Mouse (Mus musculus) embryonic facial prominence, embryonic 11.5 days (tissue): ENCODE data around the gene Slc12a3. TPM values are rescaled to one million over a fixed set of nuclear protein-coding genes. Genes with fewer than 3 reads are reported as not detected.

Source experiments
- ATAC-seq: fragments of 200-750 bp; cut with Nextera tagmentation; replicated peaks from 2 replicates; pipeline ENCODE4 v1.8.0; 2017; ENCODE audit warnings: low read depth; ENCODE audit not compliant: insufficient number of reproducible peaks, low FRiP score, low TSS enrichment
- DNase-seq: peaks from one replicate; pipeline ENCODE4 v3.0.0-alpha.2; 2015; ENCODE audit warnings: low spot score
- H3K27ac ChIP-seq: fragments of 300-500 bp; sonication (generic); replicated peaks from 2 replicates; pipeline ENCODE4 v1.5.1; 2014; ENCODE audit warnings: mild to moderate bottlenecking, low read depth, low read length, control low read depth
- H3K27me3 ChIP-seq: fragments of 300-500 bp; sonication (generic); 2 replicates; pipeline ENCODE4 v1.6.1; 2014; ENCODE audit warnings: mild to moderate bottlenecking, low read length, moderate library complexity, mixed read lengths; ENCODE audit not compliant: control insufficient read depth, insufficient read depth
- H3K36me3 ChIP-seq: fragments of 300-500 bp; sonication (generic); replicated peaks from 2 replicates; pipeline ENCODE4 v1.6.1; 2014; ENCODE audit warnings: low read depth, mild to moderate bottlenecking, low read length, moderate library complexity, mixed read lengths; ENCODE audit not compliant: control insufficient read depth, insufficient read depth
- H3K4me1 ChIP-seq: fragments of 300-500 bp; sonication (generic); 2 replicates; pipeline ENCODE4 v1.6.1; 2014; ENCODE audit warnings: low read length, mixed read lengths; ENCODE audit not compliant: control insufficient read depth, insufficient read depth
- H3K4me2 ChIP-seq: fragments of 300-500 bp; sonication (generic); 2 replicates; pipeline ENCODE4 v1.6.1; 2014; ENCODE audit warnings: low read depth, mild to moderate bottlenecking, control low read depth, low read length, moderate library complexity
- H3K4me3 ChIP-seq: fragments of 300-500 bp; sonication (generic); 2 replicates; pipeline ENCODE4 v1.5.1; 2014; ENCODE audit warnings: low read depth, low read length, control low read depth
- H3K9ac ChIP-seq: fragments of 300-500 bp; sonication (generic); replicated peaks from 2 replicates; pipeline ENCODE4 v1.6.1; 2014; ENCODE audit warnings: mild to moderate bottlenecking, control low read depth, low read length
- H3K9me3 ChIP-seq: fragments of 300-500 bp; sonication (generic); replicated peaks from 2 replicates; pipeline ENCODE4 v1.6.1; 2016; ENCODE audit warnings: mild to moderate bottlenecking, low read length, inconsistent platforms, mixed read lengths; ENCODE audit not compliant: control insufficient read depth
- WGBS: fragments of 180-500 bp; shearing (Covaris S2); extraction: QIAGEN DNeasy Blood & Tissue Kit; methylation state at CpG from one replicate; pipeline ENCODE4 v1.1.7; 2014; 5-methylcytosine and 5-hydroxymethylcytosine counted together
- polyA plus RNA-seq: library from polyadenylated mRNA; unstranded; fragments of >200 nt; fragmentation: Nextera tagmentation; extraction: Ambion mirVana; gene quantifications from 2 replicates; pipeline ENCODE4 v1.2.1, GENCODE M21; 2014

Gene Slc12a3
- polyA plus RNA-seq, 1 experiment from 2014 or later, result not detected

DNA sequence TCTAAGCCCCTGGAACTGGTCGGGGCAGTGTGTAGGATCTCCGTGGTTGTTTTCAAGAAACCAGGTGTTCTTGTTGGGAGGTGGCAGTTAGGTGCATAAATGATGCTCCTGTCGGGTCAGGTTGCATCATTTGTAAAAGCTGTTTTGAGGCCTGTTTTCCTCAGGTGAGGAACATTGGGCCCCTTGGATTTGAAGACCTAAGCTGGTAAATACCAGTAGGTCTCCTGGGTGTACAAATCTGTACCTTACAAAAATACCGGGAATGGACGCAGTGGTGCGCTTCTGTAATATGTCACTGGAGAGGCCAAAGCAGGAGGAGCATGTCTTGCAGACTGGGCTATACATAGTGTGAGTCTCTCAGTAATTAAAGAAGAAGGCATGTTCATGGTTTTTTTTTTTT is 58.8 kb downstream of the Slc12a3 start:
- peak overlapping the region; percentile 71 for H3K4me3 ChIP-seq
- H3K9me3 ChIP-seq, result no peaks in the 10 kb centered on the region
- ATAC-seq, result no peak
- no peaks in the 10 kb centered on the region for H3K27me3 ChIP-seq
- no peaks in the 10 kb centered on the region for H3K4me1 ChIP-seq
- H3K4me2 ChIP-seq, result peak overlapping the region; percentile 89
- 36% methylated on average over 6 of the region's 6 CpGs for WGBS
- peaks cover 3% of the 10 kb centered on the region for H3K36me3 ChIP-seq
- peak overlapping the region; percentile 77 for H3K9ac ChIP-seq
- DNase-seq, result no peak
- H3K27ac ChIP-seq, result no peak overlapping the region

- WGBS, result 90% methylated on average over 6 of the region's 6 CpGs
- Histone ChIP-seq H3K4me1 (no peaks in the 10 kb centered on the region), H3K9me3 (no peaks in the 10 kb centered on the region), H3K27ac (no peak overlapping the region), H3K36me3 (peaks cover 3% of the 10 kb centered on the region), H3K4me2 (no peak overlapping the region), H3K9ac (no peak overlapping the region), H3K4me3 (no peak overlapping the region), H3K27me3 (no peaks in the 10 kb centered on the region)
- no peak for DNase-seq
- no peak for ATAC-seq
Observed at GRCm38 (mm10) chr8:94389531-94389930, 60.5 kb downstream of the Slc12a3 start.

DNA sequence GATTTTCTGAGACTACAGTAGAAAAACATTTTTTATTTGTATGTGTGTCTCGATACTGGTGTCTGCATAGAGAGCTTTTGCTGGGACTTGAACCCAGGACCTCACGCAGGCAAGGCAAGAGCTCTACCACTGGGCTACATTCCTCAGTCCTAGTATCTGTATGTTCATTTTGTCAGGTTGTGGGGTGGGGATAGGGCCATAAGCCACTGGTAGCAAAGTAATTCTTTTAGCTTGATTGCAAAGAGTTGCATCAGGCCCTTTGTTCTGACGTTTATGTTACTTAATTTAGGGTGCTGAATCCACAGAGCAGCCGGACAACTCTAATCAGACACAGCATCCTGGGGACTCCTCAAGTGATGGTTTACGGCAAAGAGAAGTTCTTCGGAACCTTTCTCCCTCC is 61.4 kb downstream of the Slc12a3 start:
- Histone ChIP-seq H3K9me3 (no peaks in the 10 kb centered on the region), H3K27me3 (no peaks in the 10 kb centered on the region), H3K4me1 (no peaks in the 10 kb centered on the region), H3K4me3 (no peak overlapping the region), H3K4me2 (no peak overlapping the region), H3K9ac (no peak overlapping the region), H3K36me3 (peaks cover 9% of the 10 kb centered on the region), H3K27ac (no peak overlapping the region)
- DNase-seq (no peak), ATAC-seq (no peak)
- WGBS, result 91% methylated on average over 6 of the region's 6 CpGs

DNA sequence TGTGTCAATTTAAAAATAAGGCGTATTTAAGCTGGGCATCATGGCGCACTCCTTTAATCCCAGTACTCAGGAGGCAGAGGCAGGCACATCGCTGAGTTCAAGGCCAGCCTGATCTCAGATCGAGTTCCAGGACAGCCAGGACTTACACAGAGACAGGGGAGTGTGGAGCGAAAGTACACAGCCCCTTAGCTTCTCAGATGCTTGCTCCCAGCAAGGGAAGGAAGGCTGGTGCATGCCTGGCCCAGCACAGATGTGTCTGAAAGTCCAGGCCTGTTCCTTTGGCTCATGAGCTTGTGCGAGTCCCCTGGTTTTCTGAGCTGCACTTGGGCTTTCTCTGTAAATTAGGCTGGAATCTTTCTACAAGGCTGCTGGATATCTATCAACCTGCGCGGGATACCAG is 61.9 kb downstream of the Slc12a3 start:
- Histone ChIP-seq H3K4me3 (no peak overlapping the region), H3K4me2 (no peak overlapping the region), H3K27me3 (no peaks in the 10 kb centered on the region), H3K9me3 (no peaks in the 10 kb centered on the region), H3K9ac (no peak overlapping the region), H3K27ac (no peak overlapping the region), H3K36me3 (peaks cover 9% of the 10 kb centered on the region), H3K4me1 (no peaks in the 10 kb centered on the region)
- WGBS, result 97% methylated on average over 8 of the region's 8 CpGs
- DNase-seq (no peak), ATAC-seq (no peak)

DNA sequence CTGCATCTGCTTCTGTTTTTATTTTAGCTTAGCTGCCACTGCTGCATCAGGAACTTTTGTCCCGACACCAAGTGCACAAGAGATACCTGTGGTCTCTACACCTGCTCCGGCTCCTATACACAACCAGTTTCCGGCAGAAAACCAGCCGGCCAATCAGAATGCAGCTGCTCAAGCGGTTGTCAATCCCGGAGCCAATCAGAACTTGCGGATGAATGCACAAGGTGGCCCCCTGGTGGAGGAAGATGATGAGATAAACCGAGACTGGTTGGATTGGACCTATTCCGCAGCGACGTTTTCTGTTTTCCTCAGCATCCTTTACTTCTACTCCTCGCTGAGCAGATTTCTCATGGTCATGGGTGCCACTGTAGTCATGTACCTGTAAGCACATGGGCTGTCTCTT is 63.1 kb downstream of the Slc12a3 start:
- no peak overlapping the region for H3K4me2 ChIP-seq
- H3K9ac ChIP-seq, result no peak overlapping the region
- peaks cover 9% of the 10 kb centered on the region for H3K36me3 ChIP-seq
- H3K27ac ChIP-seq, result no peak overlapping the region
- DNase-seq, result peak; percentile 61
- no peak overlapping the region for H3K4me3 ChIP-seq
- H3K27me3 ChIP-seq, result no peaks in the 10 kb centered on the region
- 81% methylated on average over 12 of the region's 12 CpGs for WGBS
- no peaks in the 10 kb centered on the region for H3K9me3 ChIP-seq
- no peaks in the 10 kb centered on the region for H3K4me1 ChIP-seq
- no peak for ATAC-seq

DNA sequence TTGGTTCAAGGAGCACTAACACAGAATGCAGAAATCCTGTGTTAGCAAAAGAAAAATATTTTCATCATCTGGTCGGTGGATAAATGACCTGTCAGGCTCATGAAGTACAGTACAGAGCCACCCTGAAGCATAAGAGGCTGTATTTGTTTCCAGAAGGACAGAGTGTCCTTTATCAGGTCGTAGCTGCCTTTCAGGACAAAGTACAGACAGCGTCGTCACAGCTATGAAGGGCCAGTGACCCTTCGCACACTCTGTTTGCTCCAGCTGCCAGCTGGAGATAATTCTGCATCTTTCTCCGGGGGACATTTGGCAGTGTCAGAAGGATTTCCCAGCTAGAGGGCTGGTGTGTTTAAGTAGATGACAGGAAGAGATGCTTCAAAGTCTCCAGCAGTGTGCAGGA is 63.6 kb downstream of the Slc12a3 start:
- peaks cover 9% of the 10 kb centered on the region for H3K36me3 ChIP-seq
- no peak for DNase-seq
- no peak overlapping the region for H3K27ac ChIP-seq
- H3K9ac ChIP-seq, result no peak overlapping the region
- H3K4me3 ChIP-seq, result no peak overlapping the region
- H3K4me1 ChIP-seq, result no peaks in the 10 kb centered on the region
- WGBS, result 80% methylated on average over 6 of the region's 6 CpGs
- H3K9me3 ChIP-seq, result no peaks in the 10 kb centered on the region
- no peak for ATAC-seq
- H3K27me3 ChIP-seq, result no peaks in the 10 kb centered on the region
- no peak overlapping the region for H3K4me2 ChIP-seq

DNA sequence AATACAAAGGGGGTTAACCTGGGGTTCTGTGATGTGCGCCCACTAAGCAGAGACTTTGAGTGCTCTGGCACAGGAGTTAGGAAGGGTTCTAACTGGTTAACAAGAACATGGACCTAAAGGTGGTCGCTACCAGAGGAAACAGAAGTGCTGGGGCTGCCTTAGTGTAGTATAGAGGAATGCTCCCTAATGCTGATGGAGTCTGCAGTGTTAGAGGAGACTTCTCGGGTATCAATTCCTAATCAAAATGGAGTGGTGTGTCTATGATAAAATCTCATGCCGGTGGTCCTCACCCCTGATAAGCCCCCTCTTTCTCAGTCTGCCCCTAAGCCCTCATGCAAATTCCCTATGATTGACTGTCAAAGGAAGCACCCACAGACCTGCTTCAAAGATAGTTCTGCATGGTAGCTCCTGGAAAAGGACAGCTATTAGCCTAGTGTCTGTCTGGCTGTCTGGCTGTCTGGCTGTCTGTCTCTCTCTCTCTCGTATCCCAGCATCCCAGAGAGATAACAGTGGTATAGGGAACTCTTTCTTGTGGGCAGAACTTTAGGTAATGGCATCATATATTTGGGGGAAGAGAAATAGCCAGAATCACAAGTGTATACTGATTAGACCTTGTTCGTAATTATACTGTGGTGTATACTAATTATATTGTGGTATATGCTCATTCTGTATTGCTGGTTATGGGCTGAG is 67.0 kb downstream of the Slc12a3 start:
- Histone ChIP-seq H3K9ac (no peak overlapping the region), H3K4me3 (no peak overlapping the region), H3K27ac (no peak overlapping the region), H3K36me3 (peaks cover 9% of the 10 kb centered on the region), H3K4me2 (no peak overlapping the region), H3K4me1 (no peaks in the 10 kb centered on the region), H3K9me3 (no peaks in the 10 kb centered on the region), H3K27me3 (no peaks in the 10 kb centered on the region)
- 87% methylated on average over 6 of the region's 6 CpGs for WGBS
- DNase-seq (no peak), ATAC-seq (no peak)

DNA sequence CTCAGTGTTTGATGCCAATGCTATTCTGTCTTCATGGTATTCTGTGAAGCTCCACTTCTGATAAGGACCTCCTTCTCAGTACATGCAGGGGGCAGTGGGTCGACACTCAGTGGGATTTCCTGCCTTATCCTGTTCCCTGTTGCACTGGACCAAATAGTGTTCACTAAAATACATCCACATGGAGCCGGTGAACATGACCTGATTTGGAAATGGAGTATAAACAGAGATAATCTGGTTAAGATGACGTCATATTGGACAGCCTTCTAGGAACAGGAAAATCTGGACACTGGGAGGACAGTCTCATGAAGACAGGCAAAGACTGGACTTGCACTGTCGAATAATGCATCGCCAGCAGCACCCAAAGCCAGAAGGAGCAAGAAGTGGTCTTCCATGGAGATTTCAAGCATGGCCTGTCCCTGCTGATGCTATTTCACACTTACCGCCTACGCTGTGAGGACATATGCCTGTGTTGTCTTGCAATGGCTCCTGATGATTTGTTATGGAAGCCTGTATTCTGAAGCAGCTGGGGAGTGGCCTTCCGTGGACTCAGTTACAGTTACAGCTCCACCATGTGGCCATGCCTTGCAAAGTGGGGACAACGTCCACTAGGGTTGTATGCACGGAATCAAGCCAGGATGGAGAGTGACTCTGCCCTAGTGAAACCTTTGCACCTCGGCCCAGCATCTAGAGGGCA is 68.1 kb downstream of the Slc12a3 start:
- DNase-seq (peak; percentile 61), ATAC-seq (no peak)
- H3K27ac ChIP-seq, result no peak overlapping the region
- H3K4me3 ChIP-seq, result no peak overlapping the region
- H3K4me2 ChIP-seq, result no peak overlapping the region
- no peak overlapping the region for H3K9ac ChIP-seq
- 62% methylated on average over 11 of the region's 11 CpGs for WGBS
- no peaks in the 10 kb centered on the region for H3K9me3 ChIP-seq
- peaks cover 6% of the 10 kb centered on the region; the same call in 1 of the 2 replicates for H3K36me3 ChIP-seq
- H3K27me3 ChIP-seq, result no peaks in the 10 kb centered on the region
- H3K4me1 ChIP-seq, result no peaks in the 10 kb centered on the region
